Mouse (Mus musculus): ENCODE measurements around the gene Prkar2a.

Prkar2a gene

GRCm38 (mm10) chr9:108691846-108692225 lies 2.7 kb downstream of the Prkar2a start:
- ATAC-seq (ENCODE audit: insufficient number of reproducible peaks, low FRiP score, low TSS enrichment), result peak; percentile 91

- ATAC-seq (ENCODE audit: insufficient number of reproducible peaks, low FRiP score, low TSS enrichment), result peak; percentile 50; the same call in 1 of the 2 replicates
These were observed 3.3 kb downstream of the Prkar2a start for GRCm38 (mm10) chr9:108692226-108693041.

- no peak for ATAC-seq (ENCODE audit: insufficient number of reproducible peaks, low FRiP score, low TSS enrichment)
These were observed 4.8 kb downstream of the Prkar2a start for GRCm38 (mm10) chr9:108693946-108694345.

- no peak for ATAC-seq (ENCODE audit: insufficient number of reproducible peaks, low FRiP score, low TSS enrichment)
These were observed 5.4 kb downstream of the Prkar2a start for GRCm38 (mm10) chr9:108694533-108694932.

GRCm38 (mm10) chr9:108702476-108702875 lies 13.4 kb downstream of the Prkar2a start:
- no peak for ATAC-seq (ENCODE audit: insufficient number of reproducible peaks, low FRiP score, low TSS enrichment)

- no peak for ATAC-seq (ENCODE audit: insufficient number of reproducible peaks, low FRiP score, low TSS enrichment)
These were observed 14.4 kb downstream of the Prkar2a start for GRCm38 (mm10) chr9:108703373-108704110.

- ATAC-seq (ENCODE audit: insufficient number of reproducible peaks, low FRiP score, low TSS enrichment), result no peak
These were observed 15.5 kb downstream of the Prkar2a start for GRCm38 (mm10) chr9:108704591-108704990.

- ATAC-seq (ENCODE audit: insufficient number of reproducible peaks, low FRiP score, low TSS enrichment), result no peak
These were observed 18.1 kb downstream of the Prkar2a start for GRCm38 (mm10) chr9:108707212-108707611.

- ATAC-seq (ENCODE audit: insufficient number of reproducible peaks, low FRiP score, low TSS enrichment), result no peak
These were observed 19.7 kb downstream of the Prkar2a start for GRCm38 (mm10) chr9:108708833-108709232.

- no peak for ATAC-seq (ENCODE audit: insufficient number of reproducible peaks, low FRiP score, low TSS enrichment)
These were observed 21.7 kb downstream of the Prkar2a start for GRCm38 (mm10) chr9:108710767-108711166.

GRCm38 (mm10) chr9:108716199-108716598 lies 27.1 kb downstream of the Prkar2a start:
- ATAC-seq (ENCODE audit: insufficient number of reproducible peaks, low FRiP score, low TSS enrichment), result no peak

GRCm38 (mm10) chr9:108723751-108724150 lies 34.6 kb downstream of the Prkar2a start:
- no peak for ATAC-seq (ENCODE audit: insufficient number of reproducible peaks, low FRiP score, low TSS enrichment)

- ATAC-seq (ENCODE audit: insufficient number of reproducible peaks, low FRiP score, low TSS enrichment), result no peak
These were observed 37.0 kb downstream of the Prkar2a start for GRCm38 (mm10) chr9:108726116-108726515.

- no peak for ATAC-seq (ENCODE audit: insufficient number of reproducible peaks, low FRiP score, low TSS enrichment)
These were observed 39.9 kb downstream of the Prkar2a start for GRCm38 (mm10) chr9:108729050-108729449.

- ATAC-seq (ENCODE audit: insufficient number of reproducible peaks, low FRiP score, low TSS enrichment), result no peak
These were observed 43.3 kb downstream of the Prkar2a start for GRCm38 (mm10) chr9:108732462-108732861.

- ATAC-seq (ENCODE audit: insufficient number of reproducible peaks, low FRiP score, low TSS enrichment), result no peak
These were observed 45.5 kb downstream of the Prkar2a start for GRCm38 (mm10) chr9:108734626-108735025.

GRCm38 (mm10) chr9:108739239-108739638 lies 50.1 kb downstream of the Prkar2a start:
- no peak for ATAC-seq (ENCODE audit: insufficient number of reproducible peaks, low FRiP score, low TSS enrichment)

- ATAC-seq (ENCODE audit: insufficient number of reproducible peaks, low FRiP score, low TSS enrichment), result no peak
These were observed 50.9 kb downstream of the Prkar2a start for GRCm38 (mm10) chr9:108740062-108740461.

- ATAC-seq (ENCODE audit: insufficient number of reproducible peaks, low FRiP score, low TSS enrichment), result no peak
These were observed 52.9 kb downstream of the Prkar2a start for GRCm38 (mm10) chr9:108742048-108742447.

- ATAC-seq (ENCODE audit: insufficient number of reproducible peaks, low FRiP score, low TSS enrichment), result no peak
These were observed 57.9 kb downstream of the Prkar2a start for GRCm38 (mm10) chr9:108746876-108747499.

GRCm38 (mm10) chr9:108747694-108748093 lies 58.6 kb downstream of the Prkar2a start:
- no peak for ATAC-seq (ENCODE audit: insufficient number of reproducible peaks, low FRiP score, low TSS enrichment)
